Mouse (Mus musculus): ENCODE results near the gene Pappa2. TPM values are rescaled to one million over a fixed set of nuclear protein-coding genes. Genes with fewer than 3 reads are reported as not detected.

Gene Pappa2
- polyA plus RNA-seq (2012; rRNA removed; ENCODE audit: low replicate concordance) = 0.86 and 0.93 TPM in 2 replicates

GRCm38 (mm10) chr1:158980390-158980789 lies at the start of gene Pappa2:
Gene Pappa2 (minus strand): TSS chr1:158980490.

